Mouse (Mus musculus) thymus, postnatal 36 days (tissue): ENCODE measurements around the gene Bcl11a.

Experiments
- DNase-seq, 2 experiments: peaks; one replicate each; pipeline ENCODE4 v3.0.0; 2022; ENCODE audit warnings: mixed read lengths in 2 of 2

Gene Bcl11a

DNA sequence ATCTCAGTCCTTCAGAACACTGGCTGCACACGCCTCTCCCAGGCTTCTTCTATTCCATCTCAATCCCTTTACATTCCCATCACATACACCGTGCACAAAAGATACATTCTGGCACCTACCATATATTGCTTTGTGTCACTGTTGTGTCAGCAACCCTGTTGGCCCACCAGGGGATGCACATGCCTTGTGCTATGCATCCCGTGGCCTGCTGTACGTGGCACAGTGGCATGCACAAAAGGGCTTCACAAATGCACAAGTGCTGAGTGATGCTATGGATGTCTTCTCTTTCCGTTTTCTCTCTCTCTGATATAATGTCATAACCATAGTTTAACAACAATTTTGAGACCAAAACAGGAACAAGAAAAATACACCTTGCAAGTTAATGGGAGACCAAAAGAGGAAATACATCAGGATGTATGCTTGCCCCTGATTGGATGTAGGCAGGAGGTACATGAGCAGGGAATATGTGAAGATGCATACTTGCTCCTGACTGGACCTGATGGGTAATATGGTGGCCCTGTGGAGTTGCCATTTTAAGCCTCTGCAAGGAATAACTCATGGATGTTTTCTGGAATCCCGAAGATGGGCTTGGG, 140.0 kb downstream of the Bcl11a start:
- DNase-seq, result no peak

DNA sequence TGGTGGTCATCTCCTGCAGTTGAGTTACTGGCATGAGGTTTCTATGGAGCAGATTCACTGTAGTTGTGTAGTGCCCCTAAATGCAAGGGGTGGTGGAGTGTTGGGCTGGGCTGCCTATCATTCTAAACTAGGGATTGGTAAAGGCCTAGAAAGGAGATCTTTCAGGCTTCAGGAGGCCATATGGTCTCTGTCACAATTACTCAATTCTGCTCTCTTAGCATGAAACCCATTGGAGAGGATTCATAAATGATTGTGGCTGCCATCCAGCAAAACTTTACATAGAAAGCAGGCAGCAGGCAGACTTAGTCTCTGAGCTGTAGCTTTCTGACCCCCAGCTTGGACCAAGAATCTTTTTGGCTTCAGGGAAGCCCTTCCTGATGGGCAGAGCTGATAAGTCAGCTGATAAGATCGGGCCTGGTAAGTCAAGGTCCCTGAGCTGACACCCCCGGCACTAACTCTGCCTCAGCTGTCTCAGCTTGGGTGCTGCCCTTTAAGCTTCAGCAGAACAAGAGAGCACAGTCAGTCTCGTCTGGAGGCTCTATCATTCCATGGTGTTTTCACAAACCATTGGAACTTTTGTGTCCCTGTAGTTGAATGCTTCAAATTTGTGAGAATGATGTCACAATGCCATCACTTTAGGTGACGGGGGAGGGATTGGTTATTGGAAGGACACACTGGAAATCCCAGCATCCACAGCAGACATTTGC, 143.9 kb downstream of the Bcl11a start:
- no peak for DNase-seq
